Mouse (Mus musculus): ENCODE measurements around the gene Mrps7.

DNA sequence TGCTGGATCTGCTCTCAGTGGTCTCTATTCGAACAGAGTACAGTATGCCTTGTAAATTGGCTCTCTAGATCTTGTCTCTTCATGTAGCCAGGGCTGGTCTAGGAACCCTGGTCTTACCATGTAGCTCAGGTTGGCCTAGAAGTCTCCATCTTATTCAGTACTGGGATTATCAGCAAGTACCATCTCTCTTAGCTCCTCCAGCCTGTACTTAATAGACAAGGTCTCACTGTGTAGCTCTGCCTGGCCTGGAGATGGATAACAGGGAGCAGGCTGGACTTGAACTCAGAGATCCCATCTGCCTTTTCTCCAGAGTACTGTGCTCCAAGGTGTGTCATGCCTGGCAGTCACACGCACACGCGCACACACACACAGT, 37.9 kb downstream of the Mrps7 start:
- TF ChIP-seq POLR2A (IDR thresholded peaks at IDR 0.05; ENCODE audit: low read depth, low read length) (no peak), CTCF (IDR thresholded peaks at IDR 0.05; ENCODE audit: extremely low read depth, insufficient read length, insufficient replicate concordance, low read depth, low read length) (no peak)

Measured in small intestine, adult 2 months (tissue).